ENCODE assay signal across 12 mouse cellular contexts in genomic region chr1:166053285-166053955, GRCm38 (mm10). TPM values are rescaled to one million over a fixed set of nuclear protein-coding genes. Genes with fewer than 3 reads are reported as not detected.
DNase-seq lines count a peak whose midpoint lies in the region; ATAC-seq lines count a peak whose summit lies in the region.
"Had no signal": no experiment of that assay in that cellular context is flagged by ENCODE, and none has a peak within 500 bp of the region (broad histone marks: within the 10 kb centered on the region; RNA-seq: fewer than 3 reads in every experiment).

No protein-coding gene starts in this region.

- no peaks in the 10 kb centered on the region for H3K9me3 ChIP-seq in heart, embryonic 11.5 days (replicated peaks; ENCODE audit: control insufficient read depth, low read length)
- H3K9me3 ChIP-seq in megakaryocyte, embryonic 14.5 days: no peaks in the 10 kb centered on the region; the same call in 1 of the 2 replicates
- no peaks in the 10 kb centered on the region for H3K9me3 ChIP-seq in intestine, embryonic 16.5 days (ENCODE audit: control insufficient read depth, low read length)
- H3K9me3 ChIP-seq: hindbrain, embryonic 15.5 days; limb, embryonic 15.5 days had no signal

- peak overlapping the region; percentile 29 for H3K4me2 ChIP-seq in heart, embryonic 11.5 days
- no peak overlapping the region for H3K4me2 ChIP-seq in intestine, embryonic 16.5 days (ENCODE audit: low read depth, low read length)
- H3K4me2 ChIP-seq: hindbrain, embryonic 15.5 days; limb, embryonic 15.5 days had no signal

- H3K27ac ChIP-seq in heart, embryonic 11.5 days (ENCODE audit: low read depth, low read length): no peak overlapping the region
- no peak overlapping the region for H3K27ac ChIP-seq in intestine, embryonic 16.5 days (ENCODE audit: low read length)
- H3K27ac ChIP-seq: hindbrain, embryonic 15.5 days; limb, embryonic 15.5 days had no signal

- WGBS in heart, embryonic 11.5 days (ENCODE audit: insufficient replicate concordance): 33% methylated on average over 10 of the region's 10 CpGs
- 30% methylated on average over 10 of the region's 10 CpGs for WGBS in intestine, embryonic 16.5 days

- H3K4me1 ChIP-seq in heart, embryonic 11.5 days (ENCODE audit: control insufficient read depth, insufficient read depth, low read length): 0 out of 2 replicates have a peak, but pooled peaks cover 5% of the 10 kb centered on the region
- peaks cover 40% of the 10 kb centered on the region for H3K4me1 ChIP-seq in megakaryocyte, embryonic 14.5 days
- peaks cover 13% of the 10 kb centered on the region for H3K4me1 ChIP-seq in intestine, embryonic 16.5 days (ENCODE audit: control insufficient read depth, insufficient read depth, low read length)

- DNase-seq in heart, adult 9 months (ENCODE audit: low spot score in 2 of 2): no peak
- DNase-seq in thymus, postnatal 10 days (ENCODE audit: low spot score in 2 of 2): peak; percentile 14 to 35
- DNase-seq: adrenal gland, adult 8-10 months; cerebellum, adult 9-10 months had no signal

- no peak for ATAC-seq in heart, embryonic 11.5 days (replicated peaks; ENCODE audit: insufficient number of reproducible peaks, low FRiP score, low TSS enrichment)
- no peak for ATAC-seq in megakaryocyte, adult 5-6 weeks (ENCODE audit: poor library complexity, severe bottlenecking)
- peak; percentile 47 to 61 for ATAC-seq in hematopoietic stem cell, adult 5-6 weeks (replicated peaks in 1 of 2; ENCODE audit: insufficient read depth in 1 of 2, low FRiP score in 2 of 2, low TSS enrichment in 1 of 2, low read depth in 1 of 2, poor library complexity in 2 of 2, severe bottlenecking in 2 of 2)
- ATAC-seq in erythroblast, adult 5-6 weeks (replicated peaks; ENCODE audit: low FRiP score, poor library complexity, severe bottlenecking): no peak
- no peak for ATAC-seq in intestine, embryonic 16.5 days

- H3K9ac ChIP-seq in heart, embryonic 11.5 days (ENCODE audit: low read depth, low read length): no peak overlapping the region
- H3K9ac ChIP-seq in intestine, embryonic 16.5 days (ENCODE audit: low read depth, low read length): no peak overlapping the region
- H3K9ac ChIP-seq: hindbrain, embryonic 15.5 days; limb, embryonic 15.5 days had no signal

- no peaks in the 10 kb centered on the region for H3K36me3 ChIP-seq in heart, embryonic 11.5 days (ENCODE audit: control insufficient read depth, insufficient read depth, low read length)
- H3K36me3 ChIP-seq in megakaryocyte, embryonic 14.5 days (replicated peaks; ENCODE audit: low read length): no peaks in the 10 kb centered on the region
- no peaks in the 10 kb centered on the region for H3K36me3 ChIP-seq in intestine, embryonic 16.5 days (ENCODE audit: control insufficient read depth, insufficient read depth, low read length)
- H3K36me3 ChIP-seq: hindbrain, embryonic 15.5 days; limb, embryonic 15.5 days had no signal

- peaks cover 3% of the 10 kb centered on the region; the same call in 1 of the 2 replicates for H3K27me3 ChIP-seq in heart, embryonic 11.5 days (ENCODE audit: control insufficient read depth, insufficient read depth, low read length)
- H3K27me3 ChIP-seq in megakaryocyte, embryonic 14.5 days (replicated peaks): peaks cover 48% of the 10 kb centered on the region
- no peaks in the 10 kb centered on the region for H3K27me3 ChIP-seq in intestine, embryonic 16.5 days (replicated peaks; ENCODE audit: control insufficient read depth, insufficient read depth, low read length)
- H3K27me3 ChIP-seq: hindbrain, embryonic 15.5 days had no signal

- H3K4me3 ChIP-seq in heart, embryonic 11.5 days (ENCODE audit: low read depth, low read length): no peak overlapping the region
- H3K4me3 ChIP-seq in megakaryocyte, embryonic 14.5 days (replicated peaks): peak overlapping the region; percentile 64
- H3K4me3 ChIP-seq in intestine, embryonic 16.5 days (ENCODE audit: low read length): no peak overlapping the region
- H3K4me3 ChIP-seq: hindbrain, embryonic 15.5 days; limb, embryonic 15.5 days had no signal

RNA-seq across cellular contexts. Expression of gene Pou2f1, which starts 50.9 kb away (rescaled TPM):
- polyA plus RNA-seq in heart, embryonic 11.5 days (2014; fragmentation: Nextera tagmentation; extraction: Ambion mirVana): 16.7 and 17.3 TPM in 2 replicates
- 3.8 and 3.9 TPM in 2 replicates for polyA plus RNA-seq in megakaryocyte, embryonic 14.5 days (2012; ENCODE audit: insufficient read depth, low replicate concordance)
- total RNA-seq in megakaryocyte, adult 5-6 weeks (2015): 21.9 and 25.6 TPM in 2 replicates
- 12.9 and 18.1 TPM in 2 replicates for total RNA-seq in megakaryocyte, adult 5-6 weeks (2017)
- total RNA-seq in hematopoietic stem cell, adult 5-6 weeks (2017): 22.8 and 24.2 TPM in 2 replicates
- total RNA-seq in erythroblast, adult 5-6 weeks (2015; ENCODE audit: low replicate concordance): 15.7 and 22.1 TPM in 2 replicates
- total RNA-seq in erythroblast, adult 5-6 weeks (2017; ENCODE audit: low replicate concordance): 13.9 and 14.8 TPM in 2 replicates
- 8.3 and 8.4 TPM in 2 replicates for polyA plus RNA-seq in intestine, embryonic 16.5 days (2015; fragmentation: Nextera tagmentation; extraction: Ambion mirVana)

Comparison
In these comparisons a context has a peak if more than half of its experiments do, and no peak if none do; other contexts are left out.
1. ATAC-seq: peak in hematopoietic stem cell, adult 5-6 weeks (2 of 2); none in heart, embryonic 11.5 days (single experiment), megakaryocyte, adult 5-6 weeks (single experiment), erythroblast, adult 5-6 weeks (single experiment) and intestine, embryonic 16.5 days (single experiment).
2. DNase-seq: peak in thymus, postnatal 10 days (2 of 2); none in heart, adult 9 months (0 of 2).